Mouse (Mus musculus) kidney, adult 2 months (tissue): Measurements from ENCODE around the gene Nupr1l.

Source experiments
- CTCF ChIP-seq: fragments of 200-500 bp; conservative IDR thresholded peaks from 2 replicates; pipeline ENCODE4 v1.5.1; 2011; ENCODE audit warnings: low read depth, mild to moderate bottlenecking, control low read depth, low read length, moderate library complexity, mixed read lengths; ENCODE audit not compliant: insufficient read depth, insufficient read length
- POLR2A ChIP-seq: fragments of 200-500 bp; IDR thresholded peaks from one replicate; pipeline ENCODE4 v1.6.1; 2011; ENCODE audit warnings: low read depth, low read length, control low read depth

DNA sequence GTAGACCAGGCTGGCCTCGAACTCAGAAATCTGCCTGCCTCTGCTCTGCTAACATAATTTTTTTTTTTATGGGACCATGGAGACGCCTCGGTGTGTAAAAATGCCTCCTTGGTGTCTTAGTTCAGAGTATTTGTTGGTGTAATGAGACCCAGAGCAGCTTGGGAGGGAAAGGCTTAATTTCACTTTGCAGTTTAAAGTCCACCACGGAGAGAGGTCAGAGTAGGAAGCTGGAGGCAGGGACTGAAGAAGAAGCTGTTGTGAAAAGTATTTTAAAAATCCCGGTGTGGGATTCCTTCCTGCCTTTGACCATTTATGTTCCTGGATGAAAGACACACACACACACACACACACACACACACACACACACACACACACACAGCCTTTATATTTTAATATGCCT lies 17.6 kb downstream of the Nupr1l start:
- TF ChIP-seq CTCF (no peak), POLR2A (no peak)
